Mouse (Mus musculus) pancreas, adult 10 weeks (tissue): ENCODE data around the gene Det1. TPM values are rescaled to one million over a fixed set of nuclear protein-coding genes. Genes with fewer than 3 reads are reported as not detected.

Experiments
- polyA plus RNA-seq: library from polyadenylated mRNA; stranded (reverse); fragments of 350-450 nt; fragmentation: Illumina TruSeq; extraction: RNeasy Lipid Tissue Mini Kit (QIAGEN cat#74804); gene quantifications from one replicate; pipeline ENCODE4 v1.2.3, GENCODE M21; 2015; ENCODE audit warnings: low read depth, low replicate concordance; ENCODE audit not compliant: insufficient read depth

The Det1 gene
- 2.6 TPM for polyA plus RNA-seq

DNA sequence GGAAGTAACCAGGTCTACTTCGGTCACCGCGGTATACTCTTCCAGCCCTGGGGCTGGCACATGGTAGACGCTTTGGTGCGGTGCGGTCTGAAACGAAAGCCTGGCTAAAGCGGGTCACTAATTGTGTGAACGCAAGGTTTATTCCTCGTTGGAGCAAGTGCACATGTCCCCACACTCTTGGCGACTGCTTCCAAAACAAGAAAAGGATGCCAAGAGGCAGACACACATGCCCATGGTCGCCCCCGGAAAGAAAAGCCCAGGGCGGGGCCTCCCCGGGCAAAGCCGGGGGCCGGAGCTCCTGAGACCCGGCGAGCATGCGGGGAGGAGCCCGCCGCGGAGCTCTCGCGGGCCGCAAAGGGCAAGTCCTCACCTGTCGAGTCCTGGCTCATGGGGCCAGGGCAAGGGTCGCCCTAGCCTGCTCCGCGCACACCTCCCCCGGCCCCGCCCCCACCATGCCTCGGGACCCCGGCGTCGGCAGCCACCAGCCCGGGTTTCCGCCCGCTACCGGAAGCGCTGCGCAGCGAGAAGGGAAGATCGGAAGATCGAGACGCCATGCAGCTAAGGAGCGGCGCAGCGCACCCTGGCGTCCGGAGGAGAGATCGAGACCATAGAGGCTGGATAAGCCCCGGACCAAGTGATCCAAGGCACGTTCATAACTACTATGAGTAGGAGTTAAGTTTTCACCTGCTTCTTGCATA, at the start of gene Det1:
TSS of gene Det1 (minus strand) at position 527 of the 698 bp plus-strand sequence.

DNA sequence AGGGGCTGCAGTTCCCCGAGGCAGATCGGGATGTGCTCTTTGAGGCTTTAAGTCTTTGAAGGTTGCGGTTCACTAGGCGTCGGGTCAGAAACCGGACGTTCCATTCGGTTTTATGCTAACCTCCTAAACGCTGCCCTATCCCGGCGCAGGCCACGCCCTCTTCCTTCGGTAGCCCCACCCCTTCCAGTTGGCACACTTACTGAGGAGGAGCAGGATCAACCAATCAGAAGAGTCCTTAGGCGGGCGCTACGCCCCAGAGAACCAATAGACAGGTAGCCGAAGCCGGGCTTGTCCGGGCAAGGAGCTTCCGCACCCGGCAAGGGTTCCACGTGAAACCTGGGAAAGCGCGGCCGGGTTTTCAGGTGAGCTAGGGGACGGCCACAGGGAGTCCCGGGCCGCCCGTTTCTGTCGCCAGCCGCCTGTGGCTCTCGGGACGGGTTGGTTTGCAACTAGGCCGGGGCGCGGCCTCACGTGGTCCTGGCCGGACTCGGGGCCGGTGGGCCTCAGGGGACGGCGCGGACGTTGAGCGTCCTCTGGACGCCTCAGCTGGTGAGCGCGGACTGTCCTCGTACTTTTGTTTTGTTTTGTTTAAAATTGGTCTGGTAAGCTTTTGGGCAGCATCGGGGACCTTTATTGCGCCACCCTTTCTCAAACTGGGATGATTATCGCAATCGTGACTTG, 48.7 kb upstream of the Det1 start, which contains the start of gene Aen:
TSS of gene Aen (plus strand) at position 202 of the 681 bp plus-strand sequence.

DNA sequence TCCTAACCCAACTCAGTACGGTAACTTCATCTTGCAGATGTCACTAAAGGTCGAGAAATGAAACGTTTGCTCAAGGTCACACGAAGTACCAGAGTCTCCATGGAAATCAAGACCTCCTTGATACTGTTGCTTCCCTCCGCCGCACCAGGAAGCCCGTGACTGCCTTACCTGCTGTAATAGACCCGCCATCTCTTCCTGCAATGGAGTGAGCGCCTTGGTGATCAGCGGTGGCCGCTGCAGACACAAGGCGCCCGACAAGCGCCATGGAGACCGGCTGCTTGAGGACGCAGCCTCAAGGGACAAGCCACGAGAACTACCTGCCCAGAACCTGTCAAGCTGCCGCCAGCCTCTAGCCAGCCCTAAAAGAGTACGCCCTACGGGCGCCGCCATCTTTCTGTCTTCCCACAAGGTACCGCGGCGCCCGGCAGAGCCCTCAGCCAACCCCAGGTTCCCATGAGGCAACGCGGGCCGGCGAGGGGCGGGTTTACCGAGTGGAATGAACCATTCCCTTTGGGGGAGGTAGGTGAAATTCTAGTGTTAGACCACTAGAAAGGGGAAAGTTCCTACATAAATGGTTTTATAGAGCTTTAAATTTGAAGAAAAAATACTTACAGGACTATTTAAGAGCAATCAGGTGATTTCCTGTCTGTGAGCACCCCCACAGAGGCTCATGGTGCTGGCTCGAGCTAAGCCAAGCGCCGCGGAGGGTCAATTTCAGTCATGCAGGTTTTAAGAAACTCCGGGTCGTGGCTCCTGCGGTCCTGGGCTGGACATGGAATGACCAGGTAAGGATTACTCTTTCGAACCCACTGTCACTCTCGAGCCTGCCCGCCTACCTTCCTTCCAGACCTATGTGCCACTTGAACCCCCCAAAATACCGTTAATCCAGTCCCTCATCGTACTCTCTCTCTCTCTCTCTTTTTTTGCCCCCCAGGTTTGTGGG, 64.2 kb downstream of the Det1 start, which contains the start of the genes Mrps11 and Mrpl46:
TSS of gene Mrps11 (plus strand) at position 481 of the 943 bp plus-strand sequence.
TSS of gene Mrpl46 (minus strand) at position 893 of the 943 bp plus-strand sequence.

Other genes with a start within 250 kb of the Det1 start
- gene Ntrk3, start 109.3 kb downstream of the Det1 start, polyA plus RNA-seq: 1.6 TPM
- 8.3 TPM for gene Mrps11, start 64.1 kb downstream of the Det1 start, polyA plus RNA-seq
- 5.6 TPM for gene Mrpl46, start 63.7 kb downstream of the Det1 start, polyA plus RNA-seq
- gene Aen, start 48.6 kb upstream of the Det1 start, polyA plus RNA-seq: 12.5 TPM
- gene Isg20, start 66.2 kb upstream of the Det1 start, polyA plus RNA-seq: 15.6 TPM
- gene Acan, start 206.2 kb upstream of the Det1 start, polyA plus RNA-seq: not detected